ENCODE assay signal across 10 mouse cellular contexts in the genomic region with DNA sequence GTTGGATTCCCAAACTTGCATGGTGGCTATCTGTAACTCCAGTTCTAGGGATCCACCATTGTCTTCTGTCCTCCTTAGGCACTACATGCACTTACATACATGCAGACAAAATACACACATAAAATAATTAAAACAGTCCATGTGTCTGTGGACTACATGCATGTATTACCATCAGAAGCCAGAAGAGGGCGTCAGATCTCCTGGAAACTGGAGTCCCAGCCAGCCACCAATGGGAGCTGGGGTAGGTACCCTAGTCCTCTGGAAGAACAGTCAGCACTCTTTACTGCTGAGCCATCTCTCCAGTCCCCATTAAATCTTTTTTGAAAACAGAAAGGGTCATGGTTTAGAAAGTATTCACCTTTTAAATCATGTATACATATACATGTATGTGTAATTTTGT. TPM values are rescaled to one million over a fixed set of nuclear protein-coding genes. Genes with fewer than 3 reads are reported as not detected.
A peak's percentile ranks its signal among the peaks of the same experiment; 100 is the strongest.
DNase-seq lines count a peak whose midpoint lies in the region; ATAC-seq lines count a peak whose summit lies in the region.
"Had no signal": no experiment of that assay in that cellular context is flagged by ENCODE, and none has a peak within 500 bp of the region (broad histone marks: within the 10 kb centered on the region; RNA-seq: fewer than 3 reads in every experiment).

No protein-coding gene starts in this region.

- H3K4me2 ChIP-seq in forebrain, embryonic 15.5 days (replicated peaks), result no peak overlapping the region

- no peak for ATAC-seq in megakaryocyte, adult 5-6 weeks (ENCODE audit: poor library complexity, severe bottlenecking)
- ATAC-seq in forebrain, embryonic 15.5 days (replicated peaks), result no peak

- H3K36me3 ChIP-seq in megakaryocyte, embryonic 14.5 days (replicated peaks; ENCODE audit: low read length), result peaks cover 12% of the 10 kb centered on the region
- H3K36me3 ChIP-seq in forebrain, embryonic 15.5 days, result no peaks in the 10 kb centered on the region

- H3K9ac ChIP-seq in forebrain, embryonic 15.5 days (replicated peaks), result no peak overlapping the region

- H3K9me3 ChIP-seq in megakaryocyte, embryonic 14.5 days, result no peaks in the 10 kb centered on the region
- H3K9me3 ChIP-seq in forebrain, embryonic 15.5 days, result no peaks in the 10 kb centered on the region

- H3K4me3 ChIP-seq in megakaryocyte, embryonic 14.5 days (replicated peaks), result peak overlapping the region; percentile 93
- H3K4me3 ChIP-seq in forebrain, embryonic 15.5 days, result no peak overlapping the region

- H3K27me3 ChIP-seq in megakaryocyte, embryonic 14.5 days (replicated peaks), result peaks cover 2% of the 10 kb centered on the region
- H3K27me3 ChIP-seq in forebrain, embryonic 15.5 days, result no peaks in the 10 kb centered on the region

- DNase-seq in cerebellum, postnatal 14 days, result peak; percentile 10 to 35
- DNase-seq in cerebellum, adult 11-12 months, result no peak
- DNase-seq in c-Kit-negative CD71-positive TER-119-positive erythroid progenitor cells, embryonic 14.5 days (ENCODE audit: low read depth, low spot score), result peak; percentile 34
- DNase-seq in retina, embryonic 14.5 days (ENCODE audit: low spot score), result peak; percentile 16
- DNase-seq in urinary bladder, postnatal 25 days (ENCODE audit: low spot score), result no peak

- 6% methylated on average over 1 of the region's 1 CpGs for WGBS in forebrain, embryonic 15.5 days

- peaks cover 15% of the 10 kb centered on the region for H3K4me1 ChIP-seq in megakaryocyte, embryonic 14.5 days
- peaks cover 24% of the 10 kb centered on the region for H3K4me1 ChIP-seq in forebrain, embryonic 15.5 days

- no peak overlapping the region for H3K27ac ChIP-seq in forebrain, embryonic 15.5 days (replicated peaks)

RNA-seq across cellular contexts. Expression of a gene that starts 1.3 kb away (rescaled TPM):
- polyA plus RNA-seq in megakaryocyte, embryonic 14.5 days (2012; ENCODE audit: insufficient read depth, low replicate concordance), result 3.5 and 24.5 TPM in 2 replicates
- total RNA-seq in megakaryocyte, adult 5-6 weeks (2015), result 190 and 195 TPM in 2 replicates
- total RNA-seq in megakaryocyte, adult 5-6 weeks (2017), result 374 and 382 TPM in 2 replicates
- polyA plus RNA-seq in forebrain, embryonic 15.5 days (2015; fragmentation: Nextera tagmentation; extraction: Ambion mirVana), result 459 and 484 TPM in 2 replicates

RNA-seq across cellular contexts. Expression of a gene that starts 7.1 kb away (rescaled TPM):
- polyA plus RNA-seq in megakaryocyte, embryonic 14.5 days (2012; ENCODE audit: insufficient read depth, low replicate concordance), result 10.9 and 14.1 TPM in 2 replicates
- total RNA-seq in megakaryocyte, adult 5-6 weeks (2015), result 19.2 and 35.4 TPM in 2 replicates
- total RNA-seq in megakaryocyte, adult 5-6 weeks (2017), result 12.6 and 20.2 TPM in 2 replicates
- polyA plus RNA-seq in forebrain, embryonic 15.5 days (2015; fragmentation: Nextera tagmentation; extraction: Ambion mirVana), result 61.9 and 63.1 TPM in 2 replicates

RNA-seq across cellular contexts. Expression of a gene that starts 21.1 kb away (rescaled TPM):
- not detected in 2 replicates for polyA plus RNA-seq in megakaryocyte, embryonic 14.5 days (2012; ENCODE audit: insufficient read depth, low replicate concordance)
- total RNA-seq in megakaryocyte, adult 5-6 weeks (2015), result 0.11 and 1.5 TPM in 2 replicates
- 0.29 and 1.2 TPM in 2 replicates for total RNA-seq in megakaryocyte, adult 5-6 weeks (2017)
- polyA plus RNA-seq in forebrain, embryonic 15.5 days (2015; fragmentation: Nextera tagmentation; extraction: Ambion mirVana), result 1.8 and 2.6 TPM in 2 replicates
- polyA plus RNA-seq: macrophage; testis, adult 2 months had no signal

RNA-seq across cellular contexts. Expression of a gene that starts 51.6 kb away (rescaled TPM):
- not detected in 2 replicates for polyA plus RNA-seq in megakaryocyte, embryonic 14.5 days (2012; ENCODE audit: insufficient read depth, low replicate concordance)
- total RNA-seq in megakaryocyte, adult 5-6 weeks (2015), result not detected in 2 replicates
- not detected in 2 replicates for total RNA-seq in megakaryocyte, adult 5-6 weeks (2017)
- polyA plus RNA-seq in forebrain, embryonic 15.5 days (2015; fragmentation: Nextera tagmentation; extraction: Ambion mirVana), result 0.29 and 0.60 TPM in 2 replicates
- polyA plus RNA-seq: macrophage; testis, adult 2 months had no signal

Comparison
In these comparisons a context has a peak if more than half of its experiments do, and no peak if none do; other contexts are left out.
1. DNase-seq: peak in cerebellum, postnatal 14 days (2 of 2), c-Kit-negative CD71-positive TER-119-positive erythroid progenitor cells, embryonic 14.5 days (single experiment) and retina, embryonic 14.5 days (single experiment); none in cerebellum, adult 11-12 months (single experiment) and urinary bladder, postnatal 25 days (single experiment).
2. RNA of a gene that starts 1.3 kb away (polyA plus RNA-seq): 459 to 484 TPM in forebrain, embryonic 15.5 days; 3.5 to 24.5 TPM in megakaryocyte, embryonic 14.5 days; every median in the first group is over 10 times any median in the second.